Comparison of ENCODE assay signal across 14 mouse cellular contexts in genomic region chr12:101013078-101013665, GRCm38 (mm10). TPM values are rescaled to one million over a fixed set of nuclear protein-coding genes. Genes with fewer than 3 reads are reported as not detected.
DNase-seq lines count a peak whose midpoint lies in the region; ATAC-seq and TF ChIP-seq lines count a peak whose summit lies in the region.
"Had no signal": no experiment of that assay in that cellular context is flagged by ENCODE, and none has a peak within 500 bp of the region (broad histone marks: within the 10 kb centered on the region; RNA-seq: fewer than 3 reads in every experiment).

No protein-coding gene starts in this region.

- H3K79me2 ChIP-seq in heart, adult 2 months (replicated peaks; ENCODE audit: control insufficient read depth, insufficient read depth, low read length): no peaks in the 10 kb centered on the region

- H3K9ac ChIP-seq in heart, adult 2 months (ENCODE audit: low read depth, low read length): no peak overlapping the region
- H3K9ac ChIP-seq in midbrain, embryonic 14.5 days (replicated peaks; ENCODE audit: low read length): no peak overlapping the region
- H3K9ac ChIP-seq in midbrain, postnatal 0 days (replicated peaks; ENCODE audit: low read length, poor library complexity, severe bottlenecking): no peak overlapping the region
- no peak overlapping the region for H3K9ac ChIP-seq in kidney, embryonic 15.5 days
- no peak overlapping the region for H3K9ac ChIP-seq in stomach, embryonic 16.5 days (ENCODE audit: low read length)
- H3K9ac ChIP-seq: embryonic facial prominence, embryonic 15.5 days; heart, embryonic 12.5 days had no signal

- no peaks in the 10 kb centered on the region; the same call in 1 of the 2 replicates for H3K36me3 ChIP-seq in heart, adult 2 months (ENCODE audit: control insufficient read depth, insufficient read depth, low read length)
- no peaks in the 10 kb centered on the region for H3K36me3 ChIP-seq in midbrain, embryonic 14.5 days (ENCODE audit: control insufficient read depth, insufficient read depth, low read length)
- H3K36me3 ChIP-seq in midbrain, postnatal 0 days (ENCODE audit: insufficient read depth, low read length): no peaks in the 10 kb centered on the region
- H3K36me3 ChIP-seq in kidney, embryonic 15.5 days: no peaks in the 10 kb centered on the region
- no peaks in the 10 kb centered on the region for H3K36me3 ChIP-seq in stomach, embryonic 16.5 days (ENCODE audit: control insufficient read depth, insufficient read depth, low read length)
- H3K36me3 ChIP-seq: embryonic facial prominence, embryonic 15.5 days; heart, embryonic 12.5 days had no signal

- TF ChIP-seq POLR2A in heart, adult 2 months (IDR thresholded peaks at IDR 0.05; ENCODE audit: insufficient read depth, low read depth, low read length): no peak

- H3K27ac ChIP-seq in heart, adult 2 months: peak overlapping the region; percentile 45
- H3K27ac ChIP-seq in midbrain, embryonic 14.5 days (replicated peaks; ENCODE audit: low read depth, low read length): no peak overlapping the region
- H3K27ac ChIP-seq in midbrain, postnatal 0 days (ENCODE audit: low read depth, low read length): no peak overlapping the region
- peak overlapping the region; percentile 76 for H3K27ac ChIP-seq in kidney, embryonic 15.5 days
- H3K27ac ChIP-seq in stomach, embryonic 16.5 days (ENCODE audit: low read length): peak overlapping the region; percentile 42; the same call in 1 of the 2 replicates
- H3K27ac ChIP-seq: embryonic facial prominence, embryonic 15.5 days had no signal

- DNase-seq in heart, adult 2 months: no peak
- DNase-seq in heart, adult 11 months: no peak
- peak; percentile 31 for DNase-seq in midbrain, embryonic 14.5 days
- DNase-seq in midbrain, postnatal 0 days (ENCODE audit: low spot score): no peak
- DNase-seq in layer of hippocampus, postnatal 25 days (ENCODE audit: extremely low spot score in 1 of 2, low spot score in 1 of 2): no peak
- DNase-seq in spleen, adult 12 weeks (ENCODE audit: low spot score): no peak
- DNase-seq: adrenal gland, postnatal 10 days; cerebellum, postnatal 36 days; lung, postnatal 14 days; thymus, postnatal 25 days had no signal

- 69% methylated on average over 8 of the region's 8 CpGs for whole genome bisulfite sequencing in heart, adult 2 months
- WGBS in midbrain, embryonic 14.5 days: 31% methylated on average over 8 of the region's 8 CpGs
- WGBS in midbrain, postnatal 0 days: 45% methylated on average over 8 of the region's 8 CpGs
- 35% methylated on average over 8 of the region's 8 CpGs for WGBS in kidney, embryonic 15.5 days
- 66% methylated on average over 8 of the region's 8 CpGs for whole genome bisulfite sequencing in stomach, embryonic 16.5 days

- intact Hi-C loops in heart, adult 2 months (cut with DNase I): loop anchor here (2.0 to 10.0 kb wide), 2 partner anchors 14 to 238 kb away; partner anchors contain the start of gene Dglucy

- H3K4me1 ChIP-seq in heart, adult 2 months (ENCODE audit: control insufficient read depth, insufficient read depth, low read length): peaks cover 41% of the 10 kb centered on the region
- peaks cover 30% of the 10 kb centered on the region for H3K4me1 ChIP-seq in midbrain, embryonic 14.5 days (ENCODE audit: control insufficient read depth, insufficient read depth, low read length)
- peaks cover 9% of the 10 kb centered on the region for H3K4me1 ChIP-seq in midbrain, postnatal 0 days (ENCODE audit: insufficient read depth, low read length)
- H3K4me1 ChIP-seq in kidney, embryonic 15.5 days: peaks cover 95% of the 10 kb centered on the region
- peaks cover 57% of the 10 kb centered on the region for H3K4me1 ChIP-seq in stomach, embryonic 16.5 days (ENCODE audit: control insufficient read depth, insufficient read depth, low read length)

- no peak overlapping the region for H3K4me3 ChIP-seq in heart, adult 2 months
- H3K4me3 ChIP-seq in midbrain, embryonic 14.5 days (replicated peaks; ENCODE audit: low read depth, low read length): no peak overlapping the region
- H3K4me3 ChIP-seq in midbrain, postnatal 0 days (ENCODE audit: low read depth, low read length): no peak overlapping the region
- no peak overlapping the region for H3K4me3 ChIP-seq in kidney, embryonic 15.5 days (replicated peaks)
- no peak overlapping the region for H3K4me3 ChIP-seq in stomach, embryonic 16.5 days (replicated peaks; ENCODE audit: low read length)
- H3K4me3 ChIP-seq: embryonic facial prominence, embryonic 15.5 days; heart, embryonic 12.5 days had no signal

- no peak overlapping the region for H3K4me2 ChIP-seq in midbrain, embryonic 14.5 days (ENCODE audit: low read length)
- H3K4me2 ChIP-seq in midbrain, postnatal 0 days (ENCODE audit: low read depth, low read length, poor library complexity, severe bottlenecking): no peak overlapping the region
- H3K4me2 ChIP-seq in kidney, embryonic 15.5 days: peak overlapping the region; percentile 44
- H3K4me2 ChIP-seq in stomach, embryonic 16.5 days (ENCODE audit: low read depth, low read length): no peak overlapping the region
- H3K4me2 ChIP-seq: embryonic facial prominence, embryonic 15.5 days had no signal

- TF ChIP-seq EP300 in heart, adult 2 months (IDR thresholded peaks at IDR 0.05; ENCODE audit: insufficient read depth, low read depth, low read length): no peak

- TF ChIP-seq CTCF in heart, adult 2 months (IDR thresholded peaks at IDR 0.05): no peak
- no peak for TF ChIP-seq CTCF in midbrain, postnatal 0 days (IDR thresholded peaks at IDR 0.05)

- H3K27me3 ChIP-seq in heart, adult 2 months (ENCODE audit: control insufficient read depth, insufficient read depth, low read length): no peaks in the 10 kb centered on the region
- no peaks in the 10 kb centered on the region for H3K27me3 ChIP-seq in midbrain, embryonic 14.5 days (ENCODE audit: control insufficient read depth, insufficient read depth, low read length)
- H3K27me3 ChIP-seq in midbrain, postnatal 0 days (ENCODE audit: insufficient read depth, low read length): no peaks in the 10 kb centered on the region
- H3K27me3 ChIP-seq in kidney, embryonic 15.5 days: no peaks in the 10 kb centered on the region
- H3K27me3 ChIP-seq in stomach, embryonic 16.5 days (ENCODE audit: control insufficient read depth, insufficient read depth, low read length): no peaks in the 10 kb centered on the region

- no peak for ATAC-seq in midbrain, embryonic 14.5 days (ENCODE audit: low FRiP score, low TSS enrichment)
- ATAC-seq in midbrain, postnatal 0 days (ENCODE audit: low FRiP score): no peak
- ATAC-seq in kidney, embryonic 15.5 days (replicated peaks; ENCODE audit: low FRiP score): 0 out of 2 replicates have a peak, but pooled peaks have one; percentile 23
- ATAC-seq in stomach, embryonic 16.5 days (ENCODE audit: insufficient read depth, low FRiP score): no peak

- H3K9me3 ChIP-seq in midbrain, embryonic 14.5 days (ENCODE audit: control insufficient read depth, low read length): no peaks in the 10 kb centered on the region
- no peaks in the 10 kb centered on the region for H3K9me3 ChIP-seq in midbrain, postnatal 0 days (ENCODE audit: low read length)
- H3K9me3 ChIP-seq in kidney, embryonic 15.5 days (replicated peaks): no peaks in the 10 kb centered on the region
- H3K9me3 ChIP-seq in stomach, embryonic 16.5 days (replicated peaks; ENCODE audit: control insufficient read depth, low read length): no peaks in the 10 kb centered on the region
- H3K9me3 ChIP-seq: embryonic facial prominence, embryonic 15.5 days; heart, embryonic 12.5 days had no signal

RNA-seq across cellular contexts. Expression of gene Ccdc88c, which starts 15.7 kb away (rescaled TPM):
- 1 to 10 TPM; 3.6 to 5.2 TPM for total RNA-seq in heart, adult 2 months (2021)
- 4.1 and 5.4 TPM in 2 replicates for polyA plus RNA-seq in heart, adult 2 months (2012; rRNA removed)
- polyA plus RNA-seq in midbrain, embryonic 14.5 days (2014; fragmentation: Nextera tagmentation; extraction: Ambion mirVana): 14.0 and 16.7 TPM in 2 replicates
- 24.8 and 25.2 TPM in 2 replicates for total RNA-seq in midbrain, postnatal 0 days (2014; rRNA removed)
- polyA plus RNA-seq in midbrain, postnatal 0 days (2015; fragmentation: Nextera tagmentation; extraction: Ambion mirVana): 12.0 and 12.6 TPM in 2 replicates
- 12.5 and 12.7 TPM in 2 replicates for polyA plus RNA-seq in kidney, embryonic 15.5 days (2015; fragmentation: Nextera tagmentation; extraction: Ambion mirVana)
- 8.3 and 11.1 TPM in 2 replicates for polyA plus RNA-seq in stomach, embryonic 16.5 days (2015; fragmentation: Nextera tagmentation; extraction: Ambion mirVana)
- 10 to 100 TPM; 26.7 to 40.1 TPM for total RNA-seq in layer of hippocampus, postnatal 25 days (2021)

Comparison
In these comparisons a context has a peak if more than half of its experiments do, and no peak if none do; other contexts are left out.
1. H3K27ac ChIP-seq: peak in heart, adult 2 months (single experiment), kidney, embryonic 15.5 days (single experiment) and stomach, embryonic 16.5 days (single experiment); none in midbrain, embryonic 14.5 days (single experiment) and midbrain, postnatal 0 days (single experiment).